Mouse (Mus musculus): ENCODE results near the gene 6330403K07Rik. TPM values are rescaled to one million over a fixed set of nuclear protein-coding genes. Genes with fewer than 3 reads are reported as not detected.

6330403K07Rik gene
- polyA plus RNA-seq, 1 experiment from 2014 or later: 114 TPM

DNA sequence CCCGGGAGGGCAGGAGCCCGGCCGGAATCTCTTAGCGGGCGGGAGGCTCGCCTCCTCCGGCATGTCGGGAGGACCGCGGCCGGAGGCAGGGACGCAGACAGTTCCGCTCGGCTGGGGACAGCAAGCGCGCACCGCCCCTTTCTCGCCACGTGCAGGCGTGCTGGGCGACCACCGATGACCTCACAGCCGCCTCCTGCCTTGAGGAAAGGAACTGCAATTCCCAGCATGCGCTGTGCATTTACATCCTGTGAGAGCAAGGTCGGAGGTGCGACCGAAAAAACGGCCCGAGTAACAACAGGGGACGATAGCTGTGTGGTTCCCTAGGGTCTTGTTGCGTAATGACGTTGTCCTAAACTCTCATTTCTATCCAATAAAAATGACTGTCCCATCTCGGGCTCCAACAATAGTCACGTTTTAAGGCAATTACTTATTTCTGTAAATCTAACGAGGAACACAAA lies 29.0 kb downstream of the 6330403K07Rik start, which contains the start of gene Dhx33:
TSS of gene Dhx33 (minus strand) at position 122 of the 458 bp plus-strand sequence.
- peak; percentile 99 for ATAC-seq (ENCODE audit: low FRiP score)
- peak within 1 kb of the TSS; percentile 75 for H3K9ac ChIP-seq (ENCODE audit: low read length)
- WGBS: under 1% methylated on average over 33 of the region's 35 CpGs
- H3K36me3 ChIP-seq (ENCODE audit: control insufficient read depth, insufficient read depth, low read length): 0 out of 2 replicates have a peak, but pooled peaks cover 6% of the 10 kb centered on the region
- H3K9me3 ChIP-seq (ENCODE audit: control insufficient read depth, low read length): no peaks in the 10 kb centered on the region
- DNase-seq (ENCODE audit: low spot score, missing footprints): peak; percentile 99
- peaks cover 14% of the 10 kb centered on the region for H3K4me1 ChIP-seq (ENCODE audit: control insufficient read depth, insufficient read depth, low read length)
- H3K4me3 ChIP-seq (ENCODE audit: low read depth, low read length): peak within 1 kb of the TSS; percentile 89
- no peaks in the 10 kb centered on the region for H3K27me3 ChIP-seq (ENCODE audit: control insufficient read depth, insufficient read depth, low read length)
- peak within 1 kb of the TSS; percentile 9; the same call in 1 of the 2 replicates for H3K27ac ChIP-seq (ENCODE audit: low read depth, low read length)
- peak within 1 kb of the TSS; percentile 88 for H3K4me2 ChIP-seq

GRCm38 (mm10) chr11:71003611-71004315 lies 29.6 kb downstream of the 6330403K07Rik start:
- peak; percentile 90 for ATAC-seq (ENCODE audit: low FRiP score)
- H3K4me2 ChIP-seq: peak overlapping the region; percentile 88
- WGBS: under 1% methylated on average over 49 of the region's 49 CpGs

DNA sequence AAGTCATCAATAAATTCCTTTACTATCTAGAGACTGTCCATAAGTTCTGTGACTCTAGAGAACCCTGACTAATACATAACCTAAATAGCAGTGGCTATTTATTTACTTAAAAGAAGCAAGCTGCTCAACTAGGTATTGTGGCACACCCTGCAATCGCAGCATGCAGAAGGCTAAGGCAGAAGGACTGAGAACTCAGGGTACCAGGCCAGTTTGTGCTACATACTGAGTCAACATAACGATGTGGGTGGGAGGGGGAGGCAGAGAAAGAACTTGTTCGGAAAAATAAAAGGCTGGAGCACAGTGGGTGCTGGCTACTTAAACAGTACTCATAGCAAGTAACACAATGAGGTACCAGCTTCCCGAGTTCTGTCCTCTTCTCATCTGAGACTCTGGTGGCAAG lies 32.1 kb downstream of the 6330403K07Rik start:
- Histone ChIP-seq H3K27me3 (ENCODE audit: control insufficient read depth, insufficient read depth, low read length) (no peaks in the 10 kb centered on the region), H3K4me1 (ENCODE audit: control insufficient read depth, insufficient read depth, low read length) (peaks cover 14% of the 10 kb centered on the region), H3K4me3 (ENCODE audit: low read depth, low read length) (no peak overlapping the region), H3K9ac (ENCODE audit: low read length) (no peak overlapping the region), H3K36me3 (ENCODE audit: control insufficient read depth, insufficient read depth, low read length) (peaks cover 10% of the 10 kb centered on the region; the same call in 1 of the 2 replicates), H3K9me3 (ENCODE audit: control insufficient read depth, low read length) (no peaks in the 10 kb centered on the region), H3K27ac (ENCODE audit: low read depth, low read length) (no peak overlapping the region), H3K4me2 (no peak overlapping the region)
- WGBS: 91% methylated on average over 4 of the region's 4 CpGs
- ATAC-seq (ENCODE audit: low FRiP score) (no peak), DNase-seq (ENCODE audit: low spot score, missing footprints) (no peak)

More at GRCm38 (mm10) chr11:71003611-71004315, 29.6 kb downstream of the 6330403K07Rik start:
- peak; percentile 96 for DNase-seq (ENCODE audit: low spot score, missing footprints)
- Histone ChIP-seq H3K27ac (ENCODE audit: low read depth, low read length) (peak overlapping the region; percentile 9; the same call in 1 of the 2 replicates), H3K9me3 (ENCODE audit: control insufficient read depth, low read length) (no peaks in the 10 kb centered on the region), H3K4me1 (ENCODE audit: control insufficient read depth, insufficient read depth, low read length) (peaks cover 14% of the 10 kb centered on the region), H3K27me3 (ENCODE audit: control insufficient read depth, insufficient read depth, low read length) (no peaks in the 10 kb centered on the region), H3K36me3 (ENCODE audit: control insufficient read depth, insufficient read depth, low read length) (0 out of 2 replicates have a peak, but pooled peaks cover 7% of the 10 kb centered on the region), H3K4me3 (ENCODE audit: low read depth, low read length) (peak overlapping the region; percentile 89), H3K9ac (ENCODE audit: low read length) (peak overlapping the region; percentile 75)

DNA sequence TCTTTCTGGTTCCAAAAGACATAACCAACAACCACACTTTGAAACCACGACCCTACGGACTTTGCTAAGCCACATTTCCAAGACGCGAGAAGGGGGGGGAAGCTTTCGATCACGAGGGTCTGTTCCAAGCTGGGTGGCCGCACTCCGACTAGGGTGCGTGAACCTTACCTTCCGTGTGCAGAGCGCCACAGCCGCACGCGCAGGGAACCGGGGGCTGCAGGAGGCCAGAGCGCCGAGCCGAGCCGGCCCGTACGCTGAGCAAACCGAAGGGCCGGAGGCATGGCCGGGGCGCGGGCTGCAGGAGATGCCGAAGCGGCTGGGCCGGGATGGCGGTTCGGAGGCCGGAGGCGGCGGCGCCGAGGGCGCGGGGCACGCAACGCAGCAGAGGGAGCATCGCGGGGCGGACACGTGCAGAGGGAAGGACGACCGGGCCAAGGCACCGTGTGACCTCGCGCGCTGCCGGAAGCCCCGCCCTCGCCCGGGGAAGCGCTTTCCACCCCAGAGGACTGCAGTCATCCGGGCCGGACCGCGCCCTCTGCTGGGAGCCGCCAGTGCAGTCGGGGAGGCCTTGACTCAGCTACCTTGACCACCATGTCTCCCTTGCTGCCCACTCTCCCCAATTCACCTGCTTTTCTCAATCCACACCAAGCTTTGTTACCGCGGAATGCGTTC lies 50.6 kb downstream of the 6330403K07Rik start, which contains the start of gene C1qbp:
TSS of gene C1qbp (minus strand) at position 470 of the 672 bp plus-strand sequence.
- DNase-seq (ENCODE audit: low spot score, missing footprints): peak; percentile 100
- no peaks in the 10 kb centered on the region for H3K27me3 ChIP-seq (ENCODE audit: control insufficient read depth, insufficient read depth, low read length)
- H3K9ac ChIP-seq (ENCODE audit: low read length): peak within 1 kb of the TSS; percentile 90
- H3K27ac ChIP-seq (ENCODE audit: low read depth, low read length): no peak within 1 kb of the TSS
- no peaks in the 10 kb centered on the region for H3K9me3 ChIP-seq (ENCODE audit: control insufficient read depth, low read length)
- H3K36me3 ChIP-seq (ENCODE audit: control insufficient read depth, insufficient read depth, low read length): peaks cover 32% of the 10 kb centered on the region
- ATAC-seq (ENCODE audit: low FRiP score): peak; percentile 97
- peak within 1 kb of the TSS; percentile 99 for H3K4me3 ChIP-seq (ENCODE audit: low read depth, low read length)
- under 1% methylated on average over 62 of the region's 64 CpGs for WGBS
- peaks cover 8% of the 10 kb centered on the region for H3K4me1 ChIP-seq (ENCODE audit: control insufficient read depth, insufficient read depth, low read length)
- peak within 1 kb of the TSS; percentile 67 for H3K4me2 ChIP-seq

DNA sequence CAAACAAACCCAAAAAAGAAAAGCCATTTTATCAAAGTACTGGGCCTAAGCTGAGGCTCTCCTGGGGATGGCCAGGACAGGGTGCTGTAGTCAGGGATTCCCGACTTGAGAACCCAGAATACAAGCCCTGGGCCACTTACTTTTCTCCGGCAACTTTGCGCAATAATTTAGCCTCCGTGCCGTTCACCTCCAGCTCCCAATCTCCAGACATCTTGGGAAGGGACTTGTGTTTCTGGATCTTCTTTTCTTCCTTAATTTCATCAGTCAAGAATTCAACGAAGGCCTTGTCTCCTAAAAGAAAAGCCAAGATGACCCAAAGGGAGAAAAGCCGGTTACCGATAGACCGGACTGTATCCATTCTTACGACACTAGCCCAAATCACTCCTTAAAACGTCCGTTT lies 51.3 kb downstream of the 6330403K07Rik start:
- H3K4me3 ChIP-seq (ENCODE audit: low read depth, low read length): peak overlapping the region; percentile 99

More for the DNA sequence above, 51.3 kb downstream of the 6330403K07Rik start:
- 13% methylated on average over 12 of the region's 12 CpGs for WGBS
- no peaks in the 10 kb centered on the region for H3K27me3 ChIP-seq (ENCODE audit: control insufficient read depth, insufficient read depth, low read length)
- H3K36me3 ChIP-seq (ENCODE audit: control insufficient read depth, insufficient read depth, low read length): peaks cover 38% of the 10 kb centered on the region
- peak overlapping the region; percentile 67 for H3K4me2 ChIP-seq
- no peaks in the 10 kb centered on the region for H3K9me3 ChIP-seq (ENCODE audit: control insufficient read depth, low read length)
- DNase-seq (ENCODE audit: low spot score, missing footprints) (peak; percentile 85), ATAC-seq (ENCODE audit: low FRiP score) (no peak)
- peak overlapping the region; percentile 90 for H3K9ac ChIP-seq (ENCODE audit: low read length)
- no peak overlapping the region for H3K27ac ChIP-seq (ENCODE audit: low read depth, low read length)
- peaks cover 8% of the 10 kb centered on the region for H3K4me1 ChIP-seq (ENCODE audit: control insufficient read depth, insufficient read depth, low read length)

Other genes starting within 250 kb of the 6330403K07Rik start
- gene Scimp, start 220.9 kb downstream of the 6330403K07Rik start, polyA plus RNA-seq (2014; fragmentation: Nextera tagmentation; extraction: Ambion mirVana): not detected in 2 replicates
- gene Rabep1, start 188.7 kb downstream of the 6330403K07Rik start, polyA plus RNA-seq (2014; fragmentation: Nextera tagmentation; extraction: Ambion mirVana): 41.7 and 44.2 TPM in 2 replicates
- 180 and 183 TPM in 2 replicates for gene Nup88, start 63.5 kb downstream of the 6330403K07Rik start, polyA plus RNA-seq (2014; fragmentation: Nextera tagmentation; extraction: Ambion mirVana)
- gene Rpain, start 63.3 kb downstream of the 6330403K07Rik start, polyA plus RNA-seq (2014; fragmentation: Nextera tagmentation; extraction: Ambion mirVana): 74.3 and 81.7 TPM in 2 replicates
- gene C1qbp, start 50.5 kb downstream of the 6330403K07Rik start, polyA plus RNA-seq (2014; fragmentation: Nextera tagmentation; extraction: Ambion mirVana): 246 and 255 TPM in 2 replicates
- 15.9 and 16.5 TPM in 2 replicates for gene Dhx33, start 29.1 kb downstream of the 6330403K07Rik start, polyA plus RNA-seq (2014; fragmentation: Nextera tagmentation; extraction: Ambion mirVana)
- gene Mis12, start 13.9 kb downstream of the 6330403K07Rik start, polyA plus RNA-seq (2014; fragmentation: Nextera tagmentation; extraction: Ambion mirVana): 56.8 and 57.5 TPM in 2 replicates
- 42.0 and 45.3 TPM in 2 replicates for gene Derl2, start 13.7 kb downstream of the 6330403K07Rik start, polyA plus RNA-seq (2014; fragmentation: Nextera tagmentation; extraction: Ambion mirVana)
- 0.10 and 0.19 TPM in 2 replicates for gene Nlrp1a, start 111.2 kb upstream of the 6330403K07Rik start, polyA plus RNA-seq (2014; fragmentation: Nextera tagmentation; extraction: Ambion mirVana)
- not detected in 2 replicates for gene Nlrp1b, start 197.2 kb upstream of the 6330403K07Rik start, polyA plus RNA-seq (2014; fragmentation: Nextera tagmentation; extraction: Ambion mirVana)

Measured in midbrain, embryonic 11.5 days (tissue).